Mouse (Mus musculus) Patski (cell line): ENCODE measurements around the gene Hnrnpl. TPM values are rescaled to one million over a fixed set of nuclear protein-coding genes. Genes with fewer than 3 reads are reported as not detected.
"Not testable (repeated sequence)": the region's sequence is repeated elsewhere in the genome, so short reads cannot be mapped to it uniquely, and the experiment has no call there.

Experiments used
- ATAC-seq: fragments of 100-300 bp; one replicate; pipeline ENCODE4 v1.8.0; 2021
- CTCF ChIA-PET: fragments of 350-600 bp; sonication (Branson Sonifier 250); formaldehyde crosslinking; loops from one replicate; lab custom pipeline; 2022; ENCODE audit warnings: inconsistent platforms; lab: Charles Lee
- POLR2A ChIA-PET: fragments of 350-600 bp; sonication (Branson Sonifier 250); formaldehyde crosslinking; loops from one replicate; lab custom pipeline; 2022; ENCODE audit warnings: antibody characterized with exemption, inconsistent platforms; lab: Charles Lee
- DNase-seq: peaks from one replicate; pipeline ENCODE4 v3.0.0-alpha.2; 2011; ENCODE audit warnings: low read depth, low spot score
- H3K27me3 ChIP-seq: fragments of 371-371 bp; one replicate; pipeline ENCODE4 v1.5.1; 2021
- CTCF ChIP-seq: fragments of 100-300 bp; IDR thresholded peaks from one replicate; pipeline ENCODE4 v1.5.1; 2021
- in situ Hi-C: fragments of 300-500 bp; cut with MboI; formaldehyde crosslinking; loops from 3 replicates; pipeline ENCODE4 v1.11.1; 2018; ENCODE audit warnings: low pct_unique_long_range_greater_than_20kb, mixed read lengths
- polyA plus RNA-seq: library from polyadenylated mRNA; unstranded; gene quantifications from one replicate; pipeline ENCODE4 v1.2.3, GENCODE M21; 2021

The Hnrnpl gene
- polyA plus RNA-seq, 1 experiment from 2014 or later, result 309 TPM

GRCm38 (mm10) chr7:28862817-28863499 lies 54.6 kb downstream of the Hnrnpl start:
- no peaks in the 10 kb centered on the region for H3K27me3 ChIP-seq
- POLR2A ChIA-PET, result no interaction called here
- in situ Hi-C loops, result no loop called here
- no peak for TF ChIP-seq CTCF
- no peak for DNase-seq
- CTCF ChIA-PET, result no interaction called here
- no peak for ATAC-seq

- ChIA-PET POLR2A (no interaction called here), CTCF (no interaction called here)
- ATAC-seq, result no peak
- DNase-seq, result no peak
- in situ Hi-C loops, result no loop called here
- no peaks in the 10 kb centered on the region for H3K27me3 ChIP-seq
- TF ChIP-seq CTCF, result no peak
Measured at GRCm38 (mm10) chr7:28863540-28863939, 55.2 kb downstream of the Hnrnpl start, which contains the start of gene Lgals7. Lgals7 (plus strand) TSS chr7:28863853.

- H3K27me3 ChIP-seq, result no peaks in the 10 kb centered on the region
- no peak for TF ChIP-seq CTCF
- ATAC-seq (no peak), DNase-seq (no peak)
- CTCF ChIA-PET, result interaction anchor here (0.8 to 1.3 kb wide), 2 partner anchors 67 to 84 kb away, joined by 3 to 4 read pairs; no protein-coding TSS in a partner anchor
- in situ Hi-C loops, result no loop called here
- POLR2A ChIA-PET, result interaction anchor here (1.7 kb wide), 1 partner anchor 54 kb away, joined by 7 read pairs; no protein-coding TSS in a partner anchor
Measured at GRCm38 (mm10) chr7:28864288-28864750, 56.0 kb downstream of the Hnrnpl start.

GRCm38 (mm10) chr7:28865481-28866300 lies 57.4 kb downstream of the Hnrnpl start:
- H3K27me3 ChIP-seq, result no peaks in the 10 kb centered on the region
- peak; percentile 65 for ATAC-seq
- CTCF ChIA-PET, result interaction anchor here (1.3 kb wide), 1 partner anchor 86 kb away, joined by 4 read pairs; no protein-coding TSS in a partner anchor
- TF ChIP-seq CTCF, result no peak
- in situ Hi-C loops, result loop anchor here (5.0 kb wide), 2 partner anchors 38 to 68 kb away; partner anchors contain the start of gene Ech1
- POLR2A ChIA-PET, result interaction anchor here (1.7 kb wide), 1 partner anchor 55 kb away, joined by 7 read pairs; no protein-coding TSS in a partner anchor
- DNase-seq, result no peak

- POLR2A ChIA-PET, result interaction anchor here (0.7 kb wide), 1 partner anchor 56 kb away, joined by 3 read pairs; no protein-coding TSS in a partner anchor
- no peak for TF ChIP-seq CTCF
- ATAC-seq (no peak), DNase-seq (no peak)
- CTCF ChIA-PET, result interaction anchor here (0.6 to 2.3 kb wide), 15 partner anchors 17 to 96 kb away, joined by 3 to 43 read pairs (median 4); partner anchors contain the start of genes Ech1 and Hnrnpl
- no peaks in the 10 kb centered on the region for H3K27me3 ChIP-seq
- in situ Hi-C loops, result loop anchor here (5.0 kb wide), 2 partner anchors 40 to 70 kb away; partner anchors contain the start of gene Ech1
Measured at GRCm38 (mm10) chr7:28866769-28867507, 58.6 kb downstream of the Hnrnpl start.

GRCm38 (mm10) chr7:28867508-28868340 lies 59.4 kb downstream of the Hnrnpl start:
- in situ Hi-C loops, result loop anchor here (5.0 kb wide), 2 partner anchors 40 to 70 kb away; partner anchors contain the start of gene Ech1
- peak; percentile 57 for ATAC-seq
- peak; percentile 96 for TF ChIP-seq CTCF
- CTCF ChIA-PET, result interaction anchor here (0.6 to 2.3 kb wide), 16 partner anchors 18 to 97 kb away, joined by 3 to 43 read pairs (median 4); partner anchors contain the start of genes Ech1 and Hnrnpl
- not testable (repeated sequence) for H3K27me3 ChIP-seq
- POLR2A ChIA-PET, result interaction anchor here (0.7 to 0.9 kb wide), 5 partner anchors 56 to 309 kb away, joined by 3 to 8 read pairs (median 4); no protein-coding TSS in a partner anchor
- peak; percentile 10 for DNase-seq

GRCm38 (mm10) chr7:28870901-28871664 lies 62.7 kb downstream of the Hnrnpl start:
- in situ Hi-C loops, result no loop called here
- no peak for ATAC-seq
- TF ChIP-seq CTCF, result no peak
- ChIA-PET CTCF (interaction anchor here (1.7 kb wide), 1 partner anchor 91 kb away, joined by 3 read pairs; no protein-coding TSS in a partner anchor), POLR2A (no interaction called here)
- no peak for DNase-seq
- H3K27me3 ChIP-seq, result no peaks in the 10 kb centered on the region

Other genes starting within 250 kb of the Hnrnpl start
- gene Samd4b, start 210.4 kb upstream of the Hnrnpl start, polyA plus RNA-seq, result 79.6 TPM
- 49.3 TPM for gene Pak4, start 210.4 kb upstream of the Hnrnpl start, polyA plus RNA-seq
- gene Acp7, start 177.2 kb upstream of the Hnrnpl start, polyA plus RNA-seq, result not detected
- gene Fbxo27, start 115.7 kb upstream of the Hnrnpl start, polyA plus RNA-seq, result not detected
- 5.9 TPM for gene Fbxo17, start 91.7 kb upstream of the Hnrnpl start, polyA plus RNA-seq
- gene Mrps12, start 66.7 kb upstream of the Hnrnpl start, polyA plus RNA-seq, result 65.8 TPM
- gene Sars2, start 66.5 kb upstream of the Hnrnpl start, polyA plus RNA-seq, result 14.8 TPM
- gene Ccer2, start 52.4 kb upstream of the Hnrnpl start, polyA plus RNA-seq, result not detected
- 103 TPM for gene Sirt2, start 41.8 kb upstream of the Hnrnpl start, polyA plus RNA-seq
- 37.2 TPM for gene Nfkbib, start 41.0 kb upstream of the Hnrnpl start, polyA plus RNA-seq
- 2.6 TPM for gene Rinl, start 19.6 kb upstream of the Hnrnpl start, polyA plus RNA-seq
- 208 TPM for gene Ech1, start 16.7 kb downstream of the Hnrnpl start, polyA plus RNA-seq
- 4.1 TPM for gene Lgals4, start 25.3 kb downstream of the Hnrnpl start, polyA plus RNA-seq
- 0.74 TPM for gene Lgals7, start 55.3 kb downstream of the Hnrnpl start, polyA plus RNA-seq
- gene Capn12, start 72.9 kb downstream of the Hnrnpl start, polyA plus RNA-seq, result 0.06 TPM
- 485 TPM for gene Actn4, start 153.8 kb downstream of the Hnrnpl start, polyA plus RNA-seq
- 328 TPM for gene Eif3k, start 173.3 kb downstream of the Hnrnpl start, polyA plus RNA-seq
- 4.7 TPM for gene Map4k1, start 173.5 kb downstream of the Hnrnpl start, polyA plus RNA-seq